Mouse (Mus musculus): ENCODE measurements around the gene Tead1. TPM values are rescaled to one million over a fixed set of nuclear protein-coding genes. Genes with fewer than 3 reads are reported as not detected.
A peak's percentile ranks its signal among the peaks of the same experiment; 100 is the strongest.

Tead1 gene
- polyA plus RNA-seq, 1 experiment: not detected

GRCm38 (mm10) chr7:112659816-112660215, 19.3 kb upstream of the Tead1 start:
- Histone ChIP-seq H3K4me3 (ENCODE audit: insufficient read depth, low read depth, low read length) (no peak overlapping the region), H3K27ac (ENCODE audit: insufficient read depth, low read depth, low read length) (no peak overlapping the region), H3K4me1 (ENCODE audit: control insufficient read depth, insufficient read depth, low read length) (peaks cover 3% of the 10 kb centered on the region)
- TF ChIP-seq POLR2A (IDR thresholded peaks at IDR 0.05; ENCODE audit: insufficient read depth, low read depth, low read length) (no peak), CTCF (IDR thresholded peaks at IDR 0.05; ENCODE audit: insufficient read depth, low read depth, low read length) (no peak)
- WGBS: 70% methylated on average over 5 of the region's 5 CpGs

- TF ChIP-seq CTCF (IDR thresholded peaks at IDR 0.05; ENCODE audit: insufficient read depth, low read depth, low read length): no peak
- TF ChIP-seq POLR2A (IDR thresholded peaks at IDR 0.05; ENCODE audit: insufficient read depth, low read depth, low read length): no peak
- Histone ChIP-seq H3K27ac (ENCODE audit: insufficient read depth, low read depth, low read length) (no peak overlapping the region), H3K4me3 (ENCODE audit: insufficient read depth, low read depth, low read length) (no peak overlapping the region), H3K4me1 (ENCODE audit: control insufficient read depth, insufficient read depth, low read length) (peaks cover 3% of the 10 kb centered on the region)
- 56% methylated on average over 1 of the region's 1 CpGs for WGBS
These were observed 18.8 kb upstream of the Tead1 start for GRCm38 (mm10) chr7:112660325-112660724.

- 59% methylated on average over 12 of the region's 12 CpGs for WGBS
- peaks cover 3% of the 10 kb centered on the region for H3K4me1 ChIP-seq (ENCODE audit: control insufficient read depth, insufficient read depth, low read length)
These were observed 16.5 kb upstream of the Tead1 start for GRCm38 (mm10) chr7:112662398-112663313.

GRCm38 (mm10) chr7:112663314-112663966, 15.7 kb upstream of the Tead1 start:
- TF ChIP-seq CTCF (IDR thresholded peaks at IDR 0.05; ENCODE audit: insufficient read depth, low read depth, low read length): no peak
- TF ChIP-seq POLR2A (IDR thresholded peaks at IDR 0.05; ENCODE audit: insufficient read depth, low read depth, low read length): no peak
- Histone ChIP-seq H3K4me3 (ENCODE audit: insufficient read depth, low read depth, low read length) (no peak overlapping the region), H3K27ac (ENCODE audit: insufficient read depth, low read depth, low read length) (peak overlapping the region; percentile 13; the same call in 1 of the 2 replicates), H3K4me1 (ENCODE audit: control insufficient read depth, insufficient read depth, low read length) (peaks cover 3% of the 10 kb centered on the region)
- WGBS: 16% methylated on average over 6 of the region's 6 CpGs

More at GRCm38 (mm10) chr7:112662398-112663313, 16.5 kb upstream of the Tead1 start:
- H3K4me3 ChIP-seq (ENCODE audit: insufficient read depth, low read depth, low read length): no peak overlapping the region
- TF ChIP-seq POLR2A (IDR thresholded peaks at IDR 0.05; ENCODE audit: insufficient read depth, low read depth, low read length) (no peak), CTCF (IDR thresholded peaks at IDR 0.05; ENCODE audit: insufficient read depth, low read depth, low read length) (no peak)
- no peak overlapping the region for H3K27ac ChIP-seq (ENCODE audit: insufficient read depth, low read depth, low read length)

GRCm38 (mm10) chr7:112669993-112670392, 9.1 kb upstream of the Tead1 start:
- Histone ChIP-seq H3K4me1 (ENCODE audit: control insufficient read depth, insufficient read depth, low read length) (no peaks in the 10 kb centered on the region), H3K4me3 (ENCODE audit: insufficient read depth, low read depth, low read length) (no peak overlapping the region), H3K27ac (ENCODE audit: insufficient read depth, low read depth, low read length) (no peak overlapping the region)
- TF ChIP-seq CTCF (IDR thresholded peaks at IDR 0.05; ENCODE audit: insufficient read depth, low read depth, low read length) (no peak), POLR2A (IDR thresholded peaks at IDR 0.05; ENCODE audit: insufficient read depth, low read depth, low read length) (no peak)
- 94% methylated on average over 2 of the region's 2 CpGs for WGBS

GRCm38 (mm10) chr7:112678418-112679170, 524 bp upstream of the Tead1 start:
- H3K27ac ChIP-seq (ENCODE audit: insufficient read depth, low read depth, low read length): peak overlapping the region; percentile 48; the same call in 1 of the 2 replicates
- under 1% methylated on average over 44 of the region's 44 CpGs for WGBS
- TF ChIP-seq CTCF (IDR thresholded peaks at IDR 0.05; ENCODE audit: insufficient read depth, low read depth, low read length): no peak
- no peak for TF ChIP-seq POLR2A (IDR thresholded peaks at IDR 0.05; ENCODE audit: insufficient read depth, low read depth, low read length)
- H3K4me3 ChIP-seq (ENCODE audit: insufficient read depth, low read depth, low read length): peak overlapping the region; percentile 71
- H3K4me1 ChIP-seq (ENCODE audit: control insufficient read depth, insufficient read depth, low read length): peaks cover 6% of the 10 kb centered on the region

GRCm38 (mm10) chr7:112679513-112680245, 561 bp downstream of the Tead1 start:
- peaks cover 6% of the 10 kb centered on the region for H3K4me1 ChIP-seq (ENCODE audit: control insufficient read depth, insufficient read depth, low read length)
- TF ChIP-seq CTCF (IDR thresholded peaks at IDR 0.05; ENCODE audit: insufficient read depth, low read depth, low read length): no peak
- TF ChIP-seq POLR2A (IDR thresholded peaks at IDR 0.05; ENCODE audit: insufficient read depth, low read depth, low read length): peak; percentile 11; the same call in 1 of the 2 replicates
- peak overlapping the region; percentile 39 for H3K27ac ChIP-seq (ENCODE audit: insufficient read depth, low read depth, low read length)
- WGBS: under 1% methylated on average over 93 of the region's 95 CpGs
- peak overlapping the region; percentile 71 for H3K4me3 ChIP-seq (ENCODE audit: insufficient read depth, low read depth, low read length)
